Mouse (Mus musculus): ENCODE results near the gene Polr2a.

DNA sequence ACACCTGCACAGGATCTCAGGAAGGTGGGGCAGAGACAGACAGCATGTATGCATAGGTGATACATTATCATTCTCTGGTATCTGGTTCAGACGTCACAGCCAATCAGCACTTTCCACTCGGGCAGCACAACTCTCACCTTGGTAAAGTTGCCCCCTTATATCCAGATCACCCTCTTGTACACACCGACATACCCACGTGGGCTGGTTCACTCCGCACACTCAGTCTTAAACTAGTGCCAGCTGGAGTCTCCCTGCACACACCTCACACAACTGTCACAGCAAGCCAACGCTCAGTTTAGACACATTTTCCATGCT, 63.4 kb downstream of the Polr2a start:
- no peak for TF ChIP-seq CTCF (IDR thresholded peaks at IDR 0.05; ENCODE audit: low read depth)
- TF ChIP-seq EP300 (IDR thresholded peaks at IDR 0.05; ENCODE audit: low read depth), result no peak
